Mouse (Mus musculus) CH12.LX (cell line): ENCODE results near the gene Ppp1r11.
A peak's percentile ranks its signal among the peaks of the same experiment; 100 is the strongest.

ENCODE experiments used
- BHLHE40 ChIP-seq: IDR thresholded peaks from 2 replicates; pipeline ENCODE4 v1.6.1; 2011; ENCODE audit warnings: mild to moderate bottlenecking, low read depth, low read length, improper control_type of control experiment
- CTCF ChIP-seq, 2 experiments: IDR thresholded peaks in 1 of 2; conservative IDR thresholded peaks in 1 of 2; 2 replicates each; pipeline ENCODE4 v1.5.1; 2011 to 2012; ENCODE audit warnings: low read depth in 2 of 2, low read length in 2 of 2, improper control_type of control experiment in 1 of 2, inconsistent platforms in 1 of 2, mild to moderate bottlenecking in 1 of 2, moderate library complexity in 1 of 2
- JUN ChIP-seq: IDR thresholded peaks from 2 replicates; pipeline ENCODE4 v1.6.1; 2011; ENCODE audit warnings: low read depth, mild to moderate bottlenecking, low read length, improper control_type of control experiment, moderate library complexity; ENCODE audit not compliant: insufficient read depth
- JUND ChIP-seq: conservative IDR thresholded peaks from 2 replicates; pipeline ENCODE4 v1.6.1; 2011; ENCODE audit warnings: low read depth, low read length, improper control_type of control experiment
- SMC3 ChIP-seq: IDR thresholded peaks from 2 replicates; pipeline ENCODE4 v1.6.1; 2011; ENCODE audit warnings: low read depth, low read length, improper control_type of control experiment
- TBP ChIP-seq: conservative IDR thresholded peaks from 2 replicates; pipeline ENCODE4 v1.6.1; 2011; ENCODE audit warnings: low read depth, low read length, improper control_type of control experiment
- USF1 ChIP-seq: IDR thresholded peaks from 2 replicates; pipeline ENCODE4 v1.6.1; 2014; ENCODE audit warnings: low read depth, mild to moderate bottlenecking, inconsistent platforms, low read length, improper control_type of control experiment
- ZNF384 ChIP-seq: IDR thresholded peaks from 2 replicates; pipeline ENCODE4 v1.6.1; 2012; ENCODE audit warnings: low read depth, low read length, improper control_type of control experiment, inconsistent platforms

DNA sequence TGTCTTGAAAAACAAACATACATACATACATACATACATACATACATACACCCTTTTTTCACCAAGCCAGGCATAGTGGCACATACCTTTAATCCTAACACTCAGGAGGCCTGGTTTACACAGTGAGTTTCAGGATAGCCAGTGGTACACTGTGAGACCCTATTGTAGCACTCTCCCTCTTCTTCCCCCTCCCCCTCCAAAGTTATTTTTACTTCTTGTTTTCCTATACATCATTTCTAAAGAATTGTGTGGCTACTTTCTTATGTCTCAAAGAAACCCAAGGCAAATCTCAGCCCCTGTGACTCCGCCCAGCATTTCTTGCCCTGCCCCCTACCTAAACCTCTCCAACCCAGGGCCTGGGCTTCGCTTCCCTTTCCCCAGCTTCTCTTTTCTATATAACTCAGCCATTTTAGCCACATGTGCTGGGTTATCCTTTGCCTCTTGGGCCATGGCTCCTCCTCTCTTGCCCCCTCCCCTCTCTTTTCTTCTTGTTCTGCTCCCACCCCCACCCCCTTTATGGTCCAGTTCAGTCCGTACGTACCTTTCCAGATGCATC, 42.3 kb upstream of the Ppp1r11 start:
- TF ChIP-seq SMC3 (no peak), BHLHE40 (0 out of 2 replicates have a peak, but pooled peaks have one; percentile 11), ZNF384 (no peak), JUN (no peak; the same call in 1 of the 2 replicates), CTCF (conservative IDR thresholded peaks at IDR 0.05 in 1 of 2, IDR thresholded peaks at IDR 0.05 in 1 of 2; ENCODE audit: low read depth in 2 of 2, low read length in 2 of 2) (no peak), TBP (no peak; the same call in 1 of the 2 replicates), USF1 (no peak), JUND (0 out of 2 replicates have a peak, but pooled peaks have one; percentile 31)
